Mouse (Mus musculus) bone marrow, adult 2 months (tissue): ENCODE data around the gene Sult2a5. TPM values are rescaled to one million over a fixed set of nuclear protein-coding genes. Genes with fewer than 3 reads are reported as not detected.

Source experiments
- H3K27ac ChIP-seq: fragments of 200-500 bp; 2 replicates; pipeline ENCODE4 v1.5.1; 2012; ENCODE audit warnings: low read depth, mild to moderate bottlenecking, control low read depth, inconsistent platforms, low read length; ENCODE audit not compliant: control insufficient read depth, poor library complexity, insufficient read depth
- H3K4me1 ChIP-seq: fragments of 200-500 bp; 2 replicates; pipeline ENCODE4 v1.6.1; 2011; ENCODE audit warnings: low read length; ENCODE audit not compliant: control insufficient read depth, insufficient read depth
- H3K4me3 ChIP-seq: fragments of 200-500 bp; replicated peaks from 2 replicates; pipeline ENCODE3; 2011; ENCODE audit warnings: mild to moderate bottlenecking, low read depth, low read length, control low read depth; ENCODE audit not compliant: control insufficient read depth
- CTCF ChIP-seq: fragments of 200-500 bp; IDR thresholded peaks from 2 replicates; pipeline ENCODE4 v1.5.1; 2011; ENCODE audit warnings: low read length, control low read depth; ENCODE audit not compliant: control insufficient read depth, insufficient read depth
- POLR2A ChIP-seq: fragments of 200-500 bp; IDR thresholded peaks from 2 replicates; pipeline ENCODE4 v1.6.1; 2011; ENCODE audit warnings: low read depth, mild to moderate bottlenecking, control low read depth, low read length, borderline replicate concordance; ENCODE audit not compliant: control insufficient read depth
- polyA plus RNA-seq: library from polyadenylated mRNA; stranded (reverse); fragments of >200 nt; gene quantifications from 2 replicates; pipeline ENCODE4 v1.2.4, GENCODE M21; 2011; ENCODE audit warnings: low replicate concordance; ENCODE audit not compliant: missing spikeins, insufficient read depth, insufficient read length

The Sult2a5 gene
- polyA plus RNA-seq: not detected in 2 replicates

GRCm38 (mm10) chr7:13623667-13624066, at the start of gene Sult2a5:
TSS of gene Sult2a5 (plus strand) at chr7:13623967.
- H3K4me1 ChIP-seq: no peaks in the 10 kb centered on the region
- TF ChIP-seq CTCF (no peak), POLR2A (no peak)

More at GRCm38 (mm10) chr7:13623667-13624066, at the start of gene Sult2a5:
- Histone ChIP-seq H3K27ac (no peak within 1 kb of the TSS), H3K4me3 (no peak within 1 kb of the TSS)

Other genes with a start within 250 kb of the Sult2a5 start
- not detected in 2 replicates for gene Cabp5, start 225.8 kb upstream of the Sult2a5 start, polyA plus RNA-seq
- not detected in 2 replicates for gene Bsph1, start 173.1 kb upstream of the Sult2a5 start, polyA plus RNA-seq
- not detected in 2 replicates for gene Bsph2, start 52.9 kb upstream of the Sult2a5 start, polyA plus RNA-seq
- gene Sult2a2, start 109.5 kb downstream of the Sult2a5 start, polyA plus RNA-seq: not detected in 2 replicates
- gene Sult2a1, start 213.4 kb downstream of the Sult2a5 start, polyA plus RNA-seq: not detected in 2 replicates